Comparison of ENCODE assay signal across 7 mouse cellular contexts in the genomic region with DNA sequence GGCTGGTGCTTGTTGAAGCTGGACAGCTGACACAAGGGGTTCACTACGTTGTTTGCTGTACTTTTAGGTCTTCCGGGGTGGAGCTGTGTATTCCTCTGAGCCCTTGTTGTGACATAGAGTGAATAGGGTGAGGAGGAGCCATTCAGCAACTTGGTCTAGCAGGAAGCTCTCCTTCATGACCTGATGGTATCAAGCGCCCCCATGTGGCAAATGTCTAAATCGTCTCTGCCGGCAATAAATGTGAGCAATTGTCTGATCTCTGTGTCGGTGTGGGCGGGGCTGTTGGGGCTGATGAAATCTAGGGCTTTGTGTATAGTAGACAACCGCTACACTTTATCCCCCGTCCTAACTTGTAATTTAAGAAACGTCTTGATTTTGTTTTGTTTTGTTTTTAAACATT.
A peak's percentile ranks its signal among the peaks of the same experiment; 100 is the strongest.
DNase-seq lines count a peak whose midpoint lies in the region; ATAC-seq and TF ChIP-seq lines count a peak whose summit lies in the region.

No protein-coding gene starts in this region.

- DNase-seq in adrenal gland, postnatal 14 days: peak; percentile 95
- peak; percentile 95 for DNase-seq in embryonic facial prominence, embryonic 11.5 days (ENCODE audit: low spot score)
- DNase-seq in left cerebral cortex, postnatal 4 days: peak; percentile 89

- no peak overlapping the region for H3K4me2 ChIP-seq in embryonic facial prominence, embryonic 11.5 days (ENCODE audit: low read depth, low read length)
- peak overlapping the region; percentile 41 for H3K4me2 ChIP-seq in intestine, postnatal 0 days (replicated peaks; ENCODE audit: low read depth)
- 0 out of 2 replicates have a peak overlapping the region, but pooled peaks have one; percentile 20 for H3K4me2 ChIP-seq in midbrain, embryonic 13.5 days (replicated peaks)

- intact Hi-C loops in left cerebral cortex, postnatal 4 days (cut with DNase I): loop anchor here (5.0 to 10.0 kb wide), 3 partner anchors 121 to 314 kb away; partner anchors contain the start of gene Gadd45a

- H3K27me3 ChIP-seq in embryonic facial prominence, embryonic 11.5 days (ENCODE audit: control insufficient read depth, insufficient read depth, low read length): no peaks in the 10 kb centered on the region
- H3K27me3 ChIP-seq in intestine, postnatal 0 days (replicated peaks; ENCODE audit: control insufficient read depth, insufficient read depth, low read length): no peaks in the 10 kb centered on the region
- no peaks in the 10 kb centered on the region for H3K27me3 ChIP-seq in midbrain, embryonic 13.5 days
- H3K27me3 ChIP-seq in small intestine, adult 2 months (ENCODE audit: control insufficient read depth, insufficient read depth, low read length): no peaks in the 10 kb centered on the region

- peak; percentile 93 for TF ChIP-seq CTCF in intestine, postnatal 0 days (IDR thresholded peaks at IDR 0.05; ENCODE audit: low read depth)
- peak; percentile 81; the same call in 1 of the 2 replicates for TF ChIP-seq CTCF in small intestine, adult 2 months (IDR thresholded peaks at IDR 0.05; ENCODE audit: extremely low read depth, insufficient read length, insufficient replicate concordance, low read depth, low read length)

- TF ChIP-seq POLR2A in small intestine, adult 2 months (IDR thresholded peaks at IDR 0.05; ENCODE audit: low read depth, low read length): no peak

- no peak overlapping the region for H3K4me3 ChIP-seq in embryonic facial prominence, embryonic 11.5 days (ENCODE audit: low read depth, low read length)
- H3K4me3 ChIP-seq in intestine, postnatal 0 days (ENCODE audit: low read depth, low read length): no peak overlapping the region
- no peak overlapping the region for H3K4me3 ChIP-seq in midbrain, embryonic 13.5 days (replicated peaks)
- no peak overlapping the region for H3K4me3 ChIP-seq in small intestine, adult 2 months (ENCODE audit: low read depth, low read length)

- H3K27ac ChIP-seq in embryonic facial prominence, embryonic 11.5 days (replicated peaks; ENCODE audit: low read depth, low read length): no peak overlapping the region
- no peak overlapping the region for H3K27ac ChIP-seq in intestine, postnatal 0 days (ENCODE audit: low read depth, low read length)
- no peak overlapping the region for H3K27ac ChIP-seq in midbrain, embryonic 13.5 days
- H3K27ac ChIP-seq in small intestine, adult 2 months (ENCODE audit: insufficient read depth, low read depth, low read length): no peak overlapping the region

- H3K4me1 ChIP-seq in embryonic facial prominence, embryonic 11.5 days (ENCODE audit: control insufficient read depth, insufficient read depth, low read length): no peaks in the 10 kb centered on the region
- H3K4me1 ChIP-seq in intestine, postnatal 0 days (replicated peaks; ENCODE audit: control insufficient read depth, insufficient read depth, low read length): no peaks in the 10 kb centered on the region
- no peaks in the 10 kb centered on the region for H3K4me1 ChIP-seq in midbrain, embryonic 13.5 days (replicated peaks)
- H3K4me1 ChIP-seq in small intestine, adult 2 months (ENCODE audit: control insufficient read depth, insufficient read depth, insufficient read length, low read length): no peaks in the 10 kb centered on the region

- no peaks in the 10 kb centered on the region for H3K9me3 ChIP-seq in embryonic facial prominence, embryonic 11.5 days (replicated peaks; ENCODE audit: control insufficient read depth, low read length)
- no peaks in the 10 kb centered on the region for H3K9me3 ChIP-seq in intestine, postnatal 0 days (ENCODE audit: control insufficient read depth)
- no peaks in the 10 kb centered on the region for H3K9me3 ChIP-seq in midbrain, embryonic 13.5 days

- 5% methylated on average over 10 of the region's 10 CpGs for WGBS in embryonic facial prominence, embryonic 11.5 days
- WGBS in intestine, postnatal 0 days: 2% methylated on average over 10 of the region's 10 CpGs
- 5% methylated on average over 10 of the region's 10 CpGs for WGBS in midbrain, embryonic 13.5 days
- WGBS in small intestine, adult 2 months: under 1% methylated on average over 10 of the region's 10 CpGs

- no peaks in the 10 kb centered on the region for H3K36me3 ChIP-seq in embryonic facial prominence, embryonic 11.5 days (replicated peaks; ENCODE audit: control insufficient read depth, insufficient read depth, low read depth, low read length)
- H3K36me3 ChIP-seq in intestine, postnatal 0 days (ENCODE audit: control insufficient read depth, insufficient read depth): no peaks in the 10 kb centered on the region
- H3K36me3 ChIP-seq in midbrain, embryonic 13.5 days: no peaks in the 10 kb centered on the region
- no peaks in the 10 kb centered on the region for H3K36me3 ChIP-seq in small intestine, adult 2 months (ENCODE audit: control insufficient read depth, insufficient read depth, low read length)

- ATAC-seq in embryonic facial prominence, embryonic 11.5 days (replicated peaks; ENCODE audit: insufficient number of reproducible peaks, low FRiP score, low TSS enrichment, low read depth): peak; percentile 63; the same call in 1 of the 2 replicates
- peak; percentile 99 for ATAC-seq in granulocyte monocyte progenitor cell, adult 5-6 weeks (replicated peaks; ENCODE audit: poor library complexity, severe bottlenecking)
- ATAC-seq in intestine, postnatal 0 days: peak; percentile 86
- peak; percentile 91 for ATAC-seq in midbrain, embryonic 13.5 days

- no peak overlapping the region for H3K9ac ChIP-seq in embryonic facial prominence, embryonic 11.5 days (replicated peaks; ENCODE audit: low read length)
- no peak overlapping the region for H3K9ac ChIP-seq in intestine, postnatal 0 days (ENCODE audit: low read depth, low read length)
- H3K9ac ChIP-seq in midbrain, embryonic 13.5 days (replicated peaks): no peak overlapping the region
